Mouse (Mus musculus): ENCODE data around the gene Ksr2. TPM values are rescaled to one million over a fixed set of nuclear protein-coding genes. Genes with fewer than 3 reads are reported as not detected.

Gene Ksr2
- polyA plus RNA-seq, 1 experiment from 2014 or later = 11.3 TPM

GRCm38 (mm10) chr5:117482013-117482412 lies 68.2 kb downstream of the Ksr2 start:
- Histone ChIP-seq H3K4me3 (ENCODE audit: low read depth, low read length) (no peak overlapping the region), H3K36me3 (ENCODE audit: control insufficient read depth, insufficient read depth, low read length) (no peaks in the 10 kb centered on the region), H3K9me3 (ENCODE audit: control insufficient read depth, low read length) (no peaks in the 10 kb centered on the region), H3K27me3 (ENCODE audit: control insufficient read depth, insufficient read depth, low read length) (no peaks in the 10 kb centered on the region), H3K4me2 (ENCODE audit: low read depth, low read length) (no peak overlapping the region), H3K4me1 (ENCODE audit: control insufficient read depth, insufficient read depth, low read length) (no peaks in the 10 kb centered on the region), H3K9ac (replicated peaks; ENCODE audit: low read depth, low read length) (no peak overlapping the region), H3K27ac (ENCODE audit: low read depth, low read length) (no peak overlapping the region)
- 80% methylated on average over 11 of the region's 11 CpGs for WGBS
- no peak for ATAC-seq (ENCODE audit: low read depth)

DNA sequence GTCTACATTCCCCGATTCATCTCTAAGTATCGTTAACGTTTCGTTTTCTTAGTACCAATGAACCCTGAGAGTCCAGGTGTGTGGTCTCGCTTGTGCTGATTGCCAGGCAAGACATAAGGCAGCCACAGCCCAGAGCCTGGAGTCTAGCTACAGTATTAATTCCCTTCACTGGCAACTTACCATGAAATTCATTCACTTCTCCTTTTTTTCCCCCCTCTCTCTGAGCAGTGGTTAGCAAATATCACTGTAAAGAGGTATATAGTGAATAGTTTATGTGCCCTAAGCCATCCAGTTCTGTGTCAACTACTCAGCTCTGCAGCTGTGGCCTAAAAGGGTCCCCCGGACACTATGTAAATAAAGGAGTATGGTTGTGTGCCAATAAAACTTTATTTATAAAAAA lies 71.6 kb downstream of the Ksr2 start:
- WGBS = 84% methylated on average over 6 of the region's 6 CpGs
- no peaks in the 10 kb centered on the region for H3K9me3 ChIP-seq (ENCODE audit: control insufficient read depth, low read length)
- no peak overlapping the region for H3K4me2 ChIP-seq (ENCODE audit: low read depth, low read length)
- no peak overlapping the region for H3K9ac ChIP-seq (replicated peaks; ENCODE audit: low read depth, low read length)
- H3K27ac ChIP-seq (ENCODE audit: low read depth, low read length) = no peak overlapping the region
- no peaks in the 10 kb centered on the region for H3K36me3 ChIP-seq (ENCODE audit: control insufficient read depth, insufficient read depth, low read length)
- no peaks in the 10 kb centered on the region for H3K4me1 ChIP-seq (ENCODE audit: control insufficient read depth, insufficient read depth, low read length)
- ATAC-seq (ENCODE audit: low read depth) = no peak
- no peaks in the 10 kb centered on the region for H3K27me3 ChIP-seq (ENCODE audit: control insufficient read depth, insufficient read depth, low read length)
- no peak overlapping the region for H3K4me3 ChIP-seq (ENCODE audit: low read depth, low read length)

- Histone ChIP-seq H3K4me1 (ENCODE audit: control insufficient read depth, insufficient read depth, low read length) (no peaks in the 10 kb centered on the region), H3K36me3 (ENCODE audit: control insufficient read depth, insufficient read depth, low read length) (no peaks in the 10 kb centered on the region), H3K27me3 (ENCODE audit: control insufficient read depth, insufficient read depth, low read length) (no peaks in the 10 kb centered on the region), H3K27ac (ENCODE audit: low read depth, low read length) (no peak overlapping the region), H3K9me3 (ENCODE audit: control insufficient read depth, low read length) (no peaks in the 10 kb centered on the region), H3K4me3 (ENCODE audit: low read depth, low read length) (no peak overlapping the region), H3K4me2 (ENCODE audit: low read depth, low read length) (no peak overlapping the region), H3K9ac (replicated peaks; ENCODE audit: low read depth, low read length) (no peak overlapping the region)
- 62% methylated on average over 7 of the region's 7 CpGs for WGBS
- no peak for ATAC-seq (ENCODE audit: low read depth)
Measured at GRCm38 (mm10) chr5:117486092-117486491, 72.3 kb downstream of the Ksr2 start.

DNA sequence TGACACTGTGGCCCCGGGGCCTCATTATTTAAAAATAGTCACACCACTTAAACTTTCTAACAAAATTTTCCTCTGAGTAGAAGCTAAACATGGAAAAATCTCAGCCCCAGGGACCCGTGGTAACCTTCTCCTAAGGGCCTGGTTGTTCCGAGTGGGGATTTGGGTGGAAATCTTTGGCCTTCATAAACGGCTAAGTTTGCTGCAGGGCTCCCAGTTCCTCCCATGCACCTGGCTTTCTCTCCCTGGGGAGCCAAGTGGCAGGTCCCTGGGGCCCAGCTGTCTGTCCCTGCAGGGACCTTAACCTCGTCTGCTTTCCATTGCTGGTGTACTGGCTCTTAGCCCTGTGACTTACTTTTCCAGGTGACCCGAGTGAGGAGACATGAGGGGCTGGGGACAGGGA lies 74.4 kb downstream of the Ksr2 start:
- Histone ChIP-seq H3K4me1 (ENCODE audit: control insufficient read depth, insufficient read depth, low read length) (peaks cover 6% of the 10 kb centered on the region; the same call in 1 of the 2 replicates), H3K4me3 (ENCODE audit: low read depth, low read length) (no peak overlapping the region), H3K36me3 (ENCODE audit: control insufficient read depth, insufficient read depth, low read length) (no peaks in the 10 kb centered on the region), H3K27ac (ENCODE audit: low read depth, low read length) (no peak overlapping the region), H3K9me3 (ENCODE audit: control insufficient read depth, low read length) (no peaks in the 10 kb centered on the region), H3K27me3 (ENCODE audit: control insufficient read depth, insufficient read depth, low read length) (no peaks in the 10 kb centered on the region), H3K4me2 (ENCODE audit: low read depth, low read length) (no peak overlapping the region), H3K9ac (replicated peaks; ENCODE audit: low read depth, low read length) (no peak overlapping the region)
- no peak for ATAC-seq (ENCODE audit: low read depth)
- 81% methylated on average over 6 of the region's 6 CpGs for WGBS

- 89% methylated on average over 16 of the region's 16 CpGs for WGBS
- no peaks in the 10 kb centered on the region for H3K9me3 ChIP-seq (ENCODE audit: control insufficient read depth, low read length)
- peaks cover 12% of the 10 kb centered on the region; the same call in 1 of the 2 replicates for H3K4me1 ChIP-seq (ENCODE audit: control insufficient read depth, insufficient read depth, low read length)
- no peak overlapping the region for H3K27ac ChIP-seq (ENCODE audit: low read depth, low read length)
- H3K27me3 ChIP-seq (ENCODE audit: control insufficient read depth, insufficient read depth, low read length) = no peaks in the 10 kb centered on the region
- no peak overlapping the region for H3K9ac ChIP-seq (replicated peaks; ENCODE audit: low read depth, low read length)
- H3K4me3 ChIP-seq (ENCODE audit: low read depth, low read length) = no peak overlapping the region
- ATAC-seq (ENCODE audit: low read depth) = no peak
- H3K4me2 ChIP-seq (ENCODE audit: low read depth, low read length) = no peak overlapping the region
- no peaks in the 10 kb centered on the region for H3K36me3 ChIP-seq (ENCODE audit: control insufficient read depth, insufficient read depth, low read length)
Measured at GRCm38 (mm10) chr5:117488670-117489325, 75.0 kb downstream of the Ksr2 start.

DNA sequence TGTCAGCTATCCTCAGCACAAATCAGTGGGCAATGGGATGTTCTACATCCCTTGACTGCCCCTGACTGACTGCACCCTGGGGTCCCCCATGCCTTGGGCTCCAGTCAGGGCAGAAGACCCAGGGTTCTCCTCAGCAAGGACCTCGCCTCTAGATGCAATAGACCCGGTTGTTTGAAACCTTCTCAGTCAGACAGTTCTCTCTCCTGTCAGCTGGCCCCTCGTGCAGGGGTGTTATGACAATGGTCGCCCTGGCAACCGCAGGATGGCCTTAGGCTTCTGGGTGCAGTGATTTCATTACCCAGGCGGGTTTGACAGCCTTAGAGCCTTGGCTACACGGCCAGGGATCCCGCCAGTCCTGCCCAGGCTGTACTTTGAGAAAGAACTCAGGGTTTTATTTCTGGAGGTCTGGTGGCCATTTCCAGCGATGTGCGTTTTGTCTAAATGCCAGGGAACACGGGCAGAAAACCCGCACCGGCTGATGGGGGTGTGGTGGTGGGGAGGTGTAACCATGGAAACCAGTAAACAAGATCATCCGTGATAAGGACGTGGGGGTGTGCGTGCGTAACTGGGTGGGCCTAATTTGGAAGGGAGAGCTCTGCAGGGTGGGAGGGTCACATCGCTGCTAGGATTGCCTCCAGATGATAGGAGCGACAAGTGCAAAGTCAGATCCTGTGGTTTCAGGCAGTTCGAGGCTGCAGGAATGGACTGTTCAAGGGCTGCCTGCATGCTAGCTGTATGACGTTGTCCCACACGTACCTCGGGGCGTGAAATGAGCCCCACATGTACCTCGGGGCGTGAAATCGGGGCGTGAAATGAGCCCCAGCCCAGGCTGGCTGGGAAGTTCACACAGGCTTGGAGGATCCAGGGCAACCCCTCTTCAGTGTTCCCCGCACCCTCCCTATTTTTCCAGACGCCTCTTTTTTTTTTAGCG lies 79.4 kb downstream of the Ksr2 start:
- H3K4me2 ChIP-seq (ENCODE audit: low read depth, low read length) = peak overlapping the region; percentile 47
- peak; percentile 90 for ATAC-seq (ENCODE audit: low read depth)
- peak overlapping the region; percentile 5; the same call in 1 of the 2 replicates for H3K4me3 ChIP-seq (ENCODE audit: low read depth, low read length)
- no peaks in the 10 kb centered on the region for H3K9me3 ChIP-seq (ENCODE audit: control insufficient read depth, low read length)
- 0 out of 2 replicates have a peak overlapping the region, but pooled peaks have one; percentile 2 for H3K27ac ChIP-seq (ENCODE audit: low read depth, low read length)
- WGBS = 9% methylated on average over 31 of the region's 31 CpGs
- peak overlapping the region; percentile 32; the same call in 1 of the 2 replicates for H3K9ac ChIP-seq (replicated peaks; ENCODE audit: low read depth, low read length)
- no peaks in the 10 kb centered on the region for H3K36me3 ChIP-seq (ENCODE audit: control insufficient read depth, insufficient read depth, low read length)
- H3K27me3 ChIP-seq (ENCODE audit: control insufficient read depth, insufficient read depth, low read length) = no peaks in the 10 kb centered on the region
- peaks cover 12% of the 10 kb centered on the region; the same call in 1 of the 2 replicates for H3K4me1 ChIP-seq (ENCODE audit: control insufficient read depth, insufficient read depth, low read length)

GRCm38 (mm10) chr5:117493947-117494346 lies 80.1 kb downstream of the Ksr2 start:
- no peaks in the 10 kb centered on the region for H3K9me3 ChIP-seq (ENCODE audit: control insufficient read depth, low read length)
- H3K9ac ChIP-seq (replicated peaks; ENCODE audit: low read depth, low read length) = no peak overlapping the region
- no peak overlapping the region for H3K4me3 ChIP-seq (ENCODE audit: low read depth, low read length)
- no peaks in the 10 kb centered on the region for H3K27me3 ChIP-seq (ENCODE audit: control insufficient read depth, insufficient read depth, low read length)
- 0 out of 2 replicates have a peak, but pooled peaks have one; percentile 22 for ATAC-seq (ENCODE audit: low read depth)
- H3K27ac ChIP-seq (ENCODE audit: low read depth, low read length) = no peak overlapping the region
- H3K4me2 ChIP-seq (ENCODE audit: low read depth, low read length) = peak overlapping the region; percentile 47; the same call in 1 of the 2 replicates
- H3K36me3 ChIP-seq (ENCODE audit: control insufficient read depth, insufficient read depth, low read length) = no peaks in the 10 kb centered on the region
- WGBS = 19% methylated on average over 7 of the region's 7 CpGs
- peaks cover 12% of the 10 kb centered on the region; the same call in 1 of the 2 replicates for H3K4me1 ChIP-seq (ENCODE audit: control insufficient read depth, insufficient read depth, low read length)

DNA sequence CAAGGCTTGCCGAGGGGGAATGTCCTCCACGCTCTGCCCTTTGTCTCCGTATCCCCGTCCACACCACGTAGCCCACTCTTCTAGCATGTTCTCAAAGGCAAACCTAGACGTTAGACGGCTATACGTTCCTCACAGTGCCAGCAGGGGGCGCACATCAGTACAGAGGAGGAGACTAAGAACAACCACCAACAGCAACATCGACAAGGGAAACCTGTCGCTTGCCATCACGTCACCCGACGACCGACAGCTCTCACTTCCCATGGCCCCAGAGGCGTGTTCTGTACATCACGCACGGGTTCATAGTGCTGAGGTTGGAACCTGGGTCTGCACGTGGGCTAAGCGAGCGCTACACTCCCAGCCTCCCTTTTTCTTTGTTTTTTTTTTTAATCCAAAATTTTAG lies 83.3 kb downstream of the Ksr2 start:
- WGBS = 67% methylated on average over 21 of the region's 21 CpGs
- no peak for ATAC-seq (ENCODE audit: low read depth)
- Histone ChIP-seq H3K4me2 (ENCODE audit: low read depth, low read length) (no peak overlapping the region), H3K27me3 (ENCODE audit: control insufficient read depth, insufficient read depth, low read length) (no peaks in the 10 kb centered on the region), H3K4me3 (ENCODE audit: low read depth, low read length) (no peak overlapping the region), H3K27ac (ENCODE audit: low read depth, low read length) (no peak overlapping the region), H3K9ac (replicated peaks; ENCODE audit: low read depth, low read length) (no peak overlapping the region), H3K36me3 (ENCODE audit: control insufficient read depth, insufficient read depth, low read length) (no peaks in the 10 kb centered on the region), H3K9me3 (ENCODE audit: control insufficient read depth, low read length) (no peaks in the 10 kb centered on the region), H3K4me1 (ENCODE audit: control insufficient read depth, insufficient read depth, low read length) (peaks cover 12% of the 10 kb centered on the region; the same call in 1 of the 2 replicates)

DNA sequence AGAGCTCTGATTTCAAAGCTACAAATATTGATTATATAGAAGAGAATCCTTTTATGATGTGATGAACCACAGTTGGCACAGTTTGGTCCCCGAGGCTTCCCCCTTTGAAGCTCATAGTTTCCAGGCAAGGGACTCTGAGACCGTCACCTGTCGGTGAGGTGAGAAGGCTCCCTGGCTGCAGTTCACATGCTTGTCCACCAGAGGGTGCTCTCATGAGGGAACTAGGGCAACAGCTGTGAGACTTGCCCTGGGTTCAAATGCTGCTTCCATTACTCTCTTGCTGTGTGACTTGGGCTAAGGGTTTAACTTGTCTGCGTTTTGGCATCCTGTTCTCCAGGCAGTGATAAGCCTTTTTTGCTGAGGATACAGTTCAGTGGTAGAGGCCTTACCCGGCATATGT lies 88.8 kb downstream of the Ksr2 start:
- no peak overlapping the region for H3K4me3 ChIP-seq (ENCODE audit: low read depth, low read length)
- no peak overlapping the region for H3K27ac ChIP-seq (ENCODE audit: low read depth, low read length)
- no peaks in the 10 kb centered on the region for H3K4me1 ChIP-seq (ENCODE audit: control insufficient read depth, insufficient read depth, low read length)
- H3K36me3 ChIP-seq (ENCODE audit: control insufficient read depth, insufficient read depth, low read length) = no peaks in the 10 kb centered on the region
- H3K4me2 ChIP-seq (ENCODE audit: low read depth, low read length) = no peak overlapping the region
- H3K27me3 ChIP-seq (ENCODE audit: control insufficient read depth, insufficient read depth, low read length) = no peaks in the 10 kb centered on the region
- ATAC-seq (ENCODE audit: low read depth) = no peak
- no peak overlapping the region for H3K9ac ChIP-seq (replicated peaks; ENCODE audit: low read depth, low read length)
- H3K9me3 ChIP-seq (ENCODE audit: control insufficient read depth, low read length) = no peaks in the 10 kb centered on the region
- WGBS = 88% methylated on average over 5 of the region's 5 CpGs
